8 mouse cellular contexts compared by ENCODE assay signal in the genomic region with DNA sequence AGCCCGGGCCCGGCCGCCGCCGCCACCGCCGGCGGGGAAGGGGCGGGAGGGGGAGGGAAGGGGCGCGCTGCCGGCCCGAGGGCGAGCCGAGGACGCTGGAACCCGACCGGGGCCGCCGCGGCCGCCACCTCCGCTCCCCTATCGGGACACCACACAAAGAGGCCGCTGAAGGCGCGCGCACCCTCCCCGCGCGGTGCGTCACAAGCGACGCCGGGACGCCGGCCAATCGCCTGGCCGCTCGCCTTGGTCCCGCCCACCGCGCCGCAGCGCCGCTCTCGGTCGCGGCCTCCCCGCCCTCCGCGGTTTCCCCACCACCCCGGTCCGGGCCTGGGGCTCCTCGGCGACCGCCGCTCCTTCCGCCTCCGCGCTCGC. TPM values are rescaled to one million over a fixed set of nuclear protein-coding genes. Genes with fewer than 3 reads are reported as not detected.
DNase-seq lines count a peak whose midpoint lies in the region; ATAC-seq and TF ChIP-seq lines count a peak whose summit lies in the region.

Gene Hnrnpa0 (minus strand): TSS at position 161 of the 372 bp plus-strand sequence.

- WGBS in embryonic facial prominence, embryonic 15.5 days = 1% methylated on average over 40 of the region's 62 CpGs
- 1% methylated on average over 40 of the region's 62 CpGs for WGBS in kidney, embryonic 14.5 days
- 0% methylated on average over 8 of the region's 62 CpGs for WGBS in limb, embryonic 14.5 days
- 0% methylated on average over 42 of the region's 62 CpGs for whole genome bisulfite sequencing in midbrain, embryonic 16.5 days
- WGBS in spleen, adult 2 months = 1% methylated on average over 45 of the region's 62 CpGs

- peak within 1 kb of the TSS; percentile 94 for H3K9ac ChIP-seq in embryonic facial prominence, embryonic 15.5 days
- H3K9ac ChIP-seq in kidney, embryonic 14.5 days (ENCODE audit: low read depth, low read length) = peak within 1 kb of the TSS; percentile 99
- H3K9ac ChIP-seq in limb, embryonic 14.5 days (ENCODE audit: low read depth, low read length, severe bottlenecking) = peak within 1 kb of the TSS; percentile 98
- peak within 1 kb of the TSS; percentile 98 for H3K9ac ChIP-seq in midbrain, embryonic 16.5 days (ENCODE audit: low read depth, low read length)

- peak within 1 kb of the TSS; percentile 63 for H3K4me2 ChIP-seq in embryonic facial prominence, embryonic 15.5 days (replicated peaks)
- H3K4me2 ChIP-seq in kidney, embryonic 14.5 days (replicated peaks; ENCODE audit: low read depth, low read length) = peak within 1 kb of the TSS; percentile 67
- peak within 1 kb of the TSS; percentile 75 for H3K4me2 ChIP-seq in limb, embryonic 14.5 days (replicated peaks; ENCODE audit: low read depth, low read length, severe bottlenecking)
- peak within 1 kb of the TSS; percentile 85 for H3K4me2 ChIP-seq in midbrain, embryonic 16.5 days (ENCODE audit: low read length)

- peak within 1 kb of the TSS; percentile 92 for H3K27ac ChIP-seq in bone marrow macrophage, adult 2 months (ENCODE audit: insufficient read depth, low read depth, low read length)
- H3K27ac ChIP-seq in embryonic facial prominence, embryonic 15.5 days (replicated peaks) = peak within 1 kb of the TSS; percentile 99
- peak within 1 kb of the TSS; percentile 99 for H3K27ac ChIP-seq in kidney, embryonic 14.5 days (ENCODE audit: low read depth, low read length)
- peak within 1 kb of the TSS; percentile 99 for H3K27ac ChIP-seq in limb, embryonic 14.5 days (replicated peaks; ENCODE audit: low read depth, low read length)
- H3K27ac ChIP-seq in midbrain, embryonic 16.5 days (ENCODE audit: low read length) = peak within 1 kb of the TSS; percentile 100
- peak within 1 kb of the TSS; percentile 100 for H3K27ac ChIP-seq in spleen, adult 2 months (ENCODE audit: insufficient read depth, low read length)

- peak; percentile 96 for ATAC-seq in embryonic facial prominence, embryonic 15.5 days (ENCODE audit: insufficient number of reproducible peaks, low FRiP score, low TSS enrichment, low read depth)
- peak; percentile 93 for ATAC-seq in kidney, embryonic 14.5 days (ENCODE audit: low FRiP score, low TSS enrichment)
- ATAC-seq in limb, embryonic 14.5 days (ENCODE audit: low FRiP score, low read depth) = peak; percentile 93
- ATAC-seq in midbrain, embryonic 16.5 days = peak; percentile 95

- peaks cover 20% of the 10 kb centered on the region for H3K4me1 ChIP-seq in bone marrow macrophage, adult 2 months (ENCODE audit: control insufficient read depth, insufficient read depth, low read length)
- peaks cover 16% of the 10 kb centered on the region for H3K4me1 ChIP-seq in embryonic facial prominence, embryonic 15.5 days
- peaks cover 25% of the 10 kb centered on the region for H3K4me1 ChIP-seq in kidney, embryonic 14.5 days (ENCODE audit: control insufficient read depth, insufficient read depth, low read length)
- peaks cover 13% of the 10 kb centered on the region; the same call in 1 of the 2 replicates for H3K4me1 ChIP-seq in limb, embryonic 14.5 days (ENCODE audit: control insufficient read depth, insufficient read depth, low read length)
- peaks cover 27% of the 10 kb centered on the region for H3K4me1 ChIP-seq in midbrain, embryonic 16.5 days (ENCODE audit: control insufficient read depth, insufficient read depth, low read length)
- H3K4me1 ChIP-seq in spleen, adult 2 months (ENCODE audit: control insufficient read depth, insufficient read depth, insufficient read length) = peaks cover 4% of the 10 kb centered on the region; the same call in 1 of the 2 replicates

- no peak for TF ChIP-seq POLR2A in bone marrow macrophage, adult 2 months (IDR thresholded peaks at IDR 0.05; ENCODE audit: borderline replicate concordance, low read depth, low read length)
- peak; percentile 62; the same call in 1 of the 2 replicates for TF ChIP-seq POLR2A in limb, embryonic 14.5 days (IDR thresholded peaks at IDR 0.05; ENCODE audit: borderline replicate concordance, extremely low read depth, insufficient read depth, insufficient read length)
- TF ChIP-seq POLR2A in spleen, adult 2 months (IDR thresholded peaks at IDR 0.05; ENCODE audit: low read depth, low read length) = peak; percentile 74

- H3K4me3 ChIP-seq in bone marrow macrophage, adult 2 months (ENCODE audit: insufficient read depth, low read length) = peak within 1 kb of the TSS; percentile 80
- H3K4me3 ChIP-seq in embryonic facial prominence, embryonic 15.5 days (replicated peaks) = peak within 1 kb of the TSS; percentile 87
- peak within 1 kb of the TSS; percentile 96 for H3K4me3 ChIP-seq in kidney, embryonic 14.5 days (ENCODE audit: low read length)
- peak within 1 kb of the TSS; percentile 98 for H3K4me3 ChIP-seq in limb, embryonic 14.5 days (replicated peaks; ENCODE audit: low read length)
- H3K4me3 ChIP-seq in midbrain, embryonic 16.5 days (ENCODE audit: low read depth, low read length) = peak within 1 kb of the TSS; percentile 95
- peak within 1 kb of the TSS; percentile 94 for H3K4me3 ChIP-seq in spleen, adult 2 months (ENCODE audit: extremely low read depth, insufficient read depth, insufficient read length)

- H3K9me3 ChIP-seq in embryonic facial prominence, embryonic 15.5 days (replicated peaks) = no peaks in the 10 kb centered on the region
- H3K9me3 ChIP-seq in kidney, embryonic 14.5 days (ENCODE audit: control insufficient read depth, low read length) = no peaks in the 10 kb centered on the region
- H3K9me3 ChIP-seq in limb, embryonic 14.5 days (ENCODE audit: control insufficient read depth, low read length) = no peaks in the 10 kb centered on the region
- H3K9me3 ChIP-seq in midbrain, embryonic 16.5 days (replicated peaks; ENCODE audit: control insufficient read depth, low read length, poor library complexity, severe bottlenecking) = no peaks in the 10 kb centered on the region

- H3K27me3 ChIP-seq in embryonic facial prominence, embryonic 15.5 days = no peaks in the 10 kb centered on the region
- no peaks in the 10 kb centered on the region for H3K27me3 ChIP-seq in kidney, embryonic 14.5 days (ENCODE audit: control insufficient read depth, insufficient read depth, low read length)
- no peaks in the 10 kb centered on the region for H3K27me3 ChIP-seq in limb, embryonic 14.5 days (ENCODE audit: control insufficient read depth, insufficient read depth, low read length)
- no peaks in the 10 kb centered on the region for H3K27me3 ChIP-seq in midbrain, embryonic 16.5 days (ENCODE audit: control insufficient read depth, insufficient read depth, low read depth, low read length)
- H3K27me3 ChIP-seq in spleen, adult 2 months (ENCODE audit: control insufficient read depth, insufficient read depth, low read length) = no peaks in the 10 kb centered on the region

- TF ChIP-seq CTCF in bone marrow macrophage, adult 2 months (IDR thresholded peaks at IDR 0.05; ENCODE audit: low read depth, low read length) = no peak
- no peak for TF ChIP-seq CTCF in spleen, adult 2 months (IDR thresholded peaks at IDR 0.05; ENCODE audit: extremely low read depth, insufficient read depth, insufficient read length, insufficient replicate concordance)

- peak; percentile 94 for DNase-seq in A20 (ENCODE audit: low read depth, low spot score)
- peak; percentile 92 to 93 for DNase-seq in heart, adult 9 months (ENCODE audit: low spot score in 2 of 2)
- DNase-seq in limb, embryonic 14.5 days (ENCODE audit: low spot score) = peak; percentile 95
- peak; percentile 87 to 89 for DNase-seq in spleen, adult 2 months (ENCODE audit: low read depth in 1 of 2, low spot score in 2 of 2)

- H3K36me3 ChIP-seq in embryonic facial prominence, embryonic 15.5 days = no peaks in the 10 kb centered on the region
- peaks cover 19% of the 10 kb centered on the region; the same call in 1 of the 2 replicates for H3K36me3 ChIP-seq in kidney, embryonic 14.5 days (ENCODE audit: control insufficient read depth, insufficient read depth, low read length)
- peaks cover 17% of the 10 kb centered on the region for H3K36me3 ChIP-seq in limb, embryonic 14.5 days (ENCODE audit: control insufficient read depth, insufficient read depth, low read length)
- H3K36me3 ChIP-seq in midbrain, embryonic 16.5 days (ENCODE audit: control insufficient read depth, insufficient read depth, low read length) = 0 out of 2 replicates have a peak, but pooled peaks cover 2% of the 10 kb centered on the region
- H3K36me3 ChIP-seq in spleen, adult 2 months (ENCODE audit: control insufficient read depth, insufficient read depth, low read length) = peaks cover 5% of the 10 kb centered on the region

RNA-seq across cellular contexts. Expression of gene Hnrnpa0, which starts in this region (rescaled TPM):
- polyA plus RNA-seq in bone marrow macrophage, adult 2 months (2012; ENCODE audit: insufficient read depth, insufficient read length, missing spikeins) = 76.2 and 80.8 TPM in 2 replicates
- 32.8 and 33.5 TPM in 2 replicates for polyA plus RNA-seq in embryonic facial prominence, embryonic 15.5 days (2015; fragmentation: Nextera tagmentation; extraction: Ambion mirVana)
- 55.5 and 103 TPM in 2 replicates for polyA plus RNA-seq in kidney, embryonic 14.5 days (2014; fragmentation: Nextera tagmentation; extraction: Ambion mirVana)
- polyA plus RNA-seq in limb, embryonic 14.5 days (2012; rRNA removed) = 273 and 297 TPM in 2 replicates
- 55.3 and 57.5 TPM in 2 replicates for polyA plus RNA-seq in limb, embryonic 14.5 days (2014; fragmentation: Nextera tagmentation; extraction: Ambion mirVana)
- 42.9 and 46.5 TPM in 2 replicates for polyA plus RNA-seq in midbrain, embryonic 16.5 days (2015; fragmentation: Nextera tagmentation; extraction: Ambion mirVana)
- polyA plus RNA-seq in spleen, adult 2 months (2012; rRNA removed) = 94.2 and 155 TPM in 2 replicates

Comparison
In these comparisons a context has a peak if more than half of its experiments do, and no peak if none do; other contexts are left out.
1. Peak in every context shown above with its lines: DNase-seq, ATAC-seq, H3K4me3 ChIP-seq and H3K27ac ChIP-seq.